Mouse (Mus musculus) thymus, postnatal 36 days (tissue): Measurements from ENCODE around the gene Spice1.
A peak's percentile ranks its signal among the peaks of the same experiment; 100 is the strongest.

ENCODE experiments used
- DNase-seq, 2 experiments: peaks; one replicate each; pipeline ENCODE4 v3.0.0; 2022; ENCODE audit warnings: mixed read lengths in 2 of 2

Spice1 gene

GRCm38 (mm10) chr16:44375459-44375858, 28.5 kb downstream of the Spice1 start:
- DNase-seq = no peak

DNA sequence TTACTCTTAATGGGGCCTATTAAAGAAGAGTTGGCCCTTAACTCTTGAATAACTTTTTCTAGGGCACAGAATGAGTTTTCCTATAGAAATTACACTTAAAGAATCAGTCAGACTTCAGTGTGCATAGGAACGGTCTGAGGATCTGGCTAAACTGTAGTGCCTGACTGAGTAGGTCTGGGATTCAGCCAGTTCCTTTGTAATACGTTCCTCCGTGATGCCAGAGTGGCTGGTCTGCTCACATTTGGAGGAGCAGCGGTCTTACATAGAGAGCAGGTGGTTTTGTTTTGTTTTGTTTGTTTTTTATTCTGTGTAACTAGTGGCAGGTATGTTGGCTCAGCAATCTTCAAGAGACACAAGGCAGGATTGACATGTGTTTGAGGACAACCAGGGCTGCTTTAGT, 33.1 kb downstream of the Spice1 start:
- no peak for DNase-seq

GRCm38 (mm10) chr16:44381578-44381977, 34.7 kb downstream of the Spice1 start:
- DNase-seq = no peak

DNA sequence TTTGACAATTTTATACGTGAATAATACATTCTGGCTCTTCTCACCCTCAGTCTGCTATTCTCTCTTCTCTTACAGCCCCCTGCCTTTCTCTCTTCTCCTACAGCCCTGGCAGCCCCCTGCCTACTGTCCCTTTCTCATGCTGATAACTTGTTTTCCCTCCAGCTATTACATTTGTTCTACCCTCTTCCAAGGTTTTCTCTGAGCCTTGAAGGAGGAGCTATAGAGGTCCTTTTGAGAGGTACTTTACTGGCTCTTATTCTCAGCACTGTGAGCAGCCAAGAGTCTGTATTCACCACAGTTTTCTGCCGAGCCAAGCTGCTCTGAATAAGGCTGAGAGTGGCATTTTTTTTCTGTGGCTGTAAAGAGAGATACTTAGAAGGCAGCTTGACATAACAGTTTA, 36.6 kb downstream of the Spice1 start:
- no peak for DNase-seq

DNA sequence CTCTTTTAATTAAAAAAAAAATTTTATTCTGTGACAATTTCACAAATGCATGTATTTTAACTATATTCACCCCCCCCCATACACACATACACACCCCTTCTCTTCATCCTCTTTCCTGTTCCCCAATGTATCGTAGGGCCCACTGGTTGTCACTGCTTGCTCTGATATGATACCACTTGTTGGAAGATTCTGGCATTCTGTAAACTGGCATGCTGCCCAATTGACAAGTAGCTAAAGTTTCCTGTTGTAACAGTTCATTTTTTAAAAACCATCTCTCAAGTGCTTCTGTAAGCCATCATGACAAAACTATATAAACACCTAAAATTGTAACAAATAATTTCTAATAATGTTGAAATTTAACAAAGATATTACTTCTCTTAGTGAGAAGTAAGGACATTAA, 37.3 kb downstream of the Spice1 start:
- DNase-seq = no peak

DNA sequence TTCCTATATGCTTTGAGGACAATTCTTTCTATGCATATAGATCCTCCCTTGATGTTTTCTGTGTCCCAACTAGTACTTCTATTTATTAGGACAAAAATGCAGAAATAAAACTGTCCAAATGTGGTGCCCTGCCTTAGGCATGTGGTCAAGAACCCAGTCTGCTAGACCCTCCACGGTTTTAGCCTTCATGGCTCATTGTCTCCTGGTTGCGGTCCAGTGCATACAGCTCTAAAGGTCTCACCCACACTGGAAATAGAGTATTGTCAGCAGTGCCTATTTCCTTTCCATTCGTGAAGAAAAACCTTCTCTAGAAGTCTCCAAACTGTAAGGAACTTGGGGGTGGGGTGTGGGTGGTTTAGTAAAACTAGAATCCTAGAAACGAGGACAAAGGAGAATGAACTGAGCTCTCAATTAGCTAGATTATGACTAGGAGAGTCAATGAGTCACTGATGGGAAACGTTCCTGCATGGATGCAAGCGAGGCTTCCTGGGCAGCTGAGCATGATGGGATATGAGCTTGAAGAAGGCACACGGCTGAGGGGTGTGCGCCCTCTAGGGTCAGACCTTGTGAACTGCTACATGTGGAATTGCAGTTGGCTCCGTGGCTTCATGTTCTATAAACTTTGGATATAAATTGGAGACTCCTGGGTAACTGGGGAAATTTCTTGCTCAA, 45.1 kb downstream of the Spice1 start:
- DNase-seq = peak; percentile 20 to 25

GRCm38 (mm10) chr16:44394577-44395243, 47.8 kb downstream of the Spice1 start, which contains the start of gene Cfap44:
Gene Cfap44, plus strand, starts transcription at chr16:44394796.
- peak; percentile 67 to 80 for DNase-seq

DNA sequence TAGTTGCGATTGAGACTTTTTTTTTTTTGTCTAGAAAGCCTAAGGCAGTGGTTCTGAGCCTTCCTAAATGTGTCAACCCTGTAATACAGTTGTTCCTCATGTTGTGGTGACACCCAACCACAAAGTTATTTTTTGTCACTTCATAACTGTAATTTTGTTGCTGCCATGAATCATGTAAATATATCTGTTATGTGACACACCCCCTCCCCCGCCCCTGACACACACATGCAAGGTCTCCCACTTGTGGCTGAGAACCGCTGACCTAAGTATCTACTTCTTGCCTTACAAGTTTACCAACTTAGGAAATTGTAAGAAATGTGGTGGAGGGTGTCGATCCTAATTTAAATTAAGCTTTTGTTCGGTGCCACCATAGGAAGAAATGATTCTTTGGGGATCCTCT, 58.0 kb downstream of the Spice1 start:
- DNase-seq = no peak

DNA sequence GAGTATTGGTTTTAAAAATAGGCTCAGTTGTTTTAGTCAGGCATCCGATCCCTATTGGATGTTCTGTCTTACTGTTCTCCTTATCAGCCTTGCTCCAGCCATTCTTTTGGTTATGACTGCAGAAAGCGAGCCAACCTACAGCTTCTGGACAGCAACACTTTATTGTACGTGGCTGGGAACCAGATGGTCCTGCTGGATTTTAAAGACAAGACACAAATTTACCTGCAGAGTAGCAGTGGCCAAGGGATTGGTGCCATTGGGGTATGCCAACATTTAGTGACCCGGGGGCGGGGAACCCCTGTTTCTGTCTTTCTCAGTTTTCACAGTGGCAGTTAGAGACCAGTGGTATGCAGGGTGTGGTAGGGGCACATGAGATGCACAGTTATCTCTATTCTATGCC, 60.3 kb downstream of the Spice1 start:
- DNase-seq = no peak

GRCm38 (mm10) chr16:44408290-44408689, 61.4 kb downstream of the Spice1 start:
- no peak for DNase-seq

DNA sequence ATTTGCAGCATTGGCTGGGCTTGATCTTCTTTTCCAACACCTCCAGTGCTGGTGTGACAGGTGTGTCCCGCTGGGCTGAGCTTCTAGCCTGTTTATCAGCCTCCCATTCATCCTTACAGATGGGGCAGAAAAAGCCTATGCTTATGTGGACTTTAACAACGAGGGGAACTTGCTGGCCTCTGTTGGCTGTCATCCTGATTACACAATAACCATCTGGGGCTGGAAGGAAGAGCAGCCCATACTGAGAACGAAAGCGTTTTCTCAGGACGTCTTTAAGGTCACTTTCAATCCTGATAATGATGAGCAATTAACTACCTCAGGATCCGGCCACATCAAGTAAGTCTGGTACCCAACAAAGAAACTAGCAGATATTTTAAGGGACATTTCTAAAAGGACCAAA, 63.3 kb downstream of the Spice1 start:
- DNase-seq = no peak

- DNase-seq = no peak
Observed at GRCm38 (mm10) chr16:44417596-44417995, 70.7 kb downstream of the Spice1 start.

- DNase-seq = no peak
Observed at GRCm38 (mm10) chr16:44421735-44422134, 74.8 kb downstream of the Spice1 start.

- DNase-seq = no peak
Observed at GRCm38 (mm10) chr16:44423499-44423898, 76.6 kb downstream of the Spice1 start.

DNA sequence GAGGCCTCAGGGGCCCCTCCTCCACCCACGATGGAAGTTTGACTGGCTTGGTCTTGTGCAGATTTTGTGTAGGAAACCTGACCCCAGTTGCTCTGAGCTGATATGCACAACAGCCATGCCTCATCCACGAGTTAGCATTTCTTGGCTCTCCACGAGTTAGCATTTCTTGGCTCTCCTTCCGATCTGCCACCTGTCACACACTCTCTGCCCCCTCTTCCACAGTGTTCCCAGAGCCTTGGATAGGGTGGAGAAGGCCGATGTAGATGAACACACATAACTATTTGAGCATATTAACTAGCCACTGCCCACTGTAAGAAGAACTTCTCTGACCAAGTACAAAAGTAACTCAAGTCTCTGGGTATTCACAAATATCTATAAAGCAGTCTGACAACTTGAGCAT, 81.5 kb downstream of the Spice1 start:
- DNase-seq = no peak

- DNase-seq = no peak
Observed at GRCm38 (mm10) chr16:44430021-44430420, 83.1 kb downstream of the Spice1 start.

- no peak for DNase-seq
Observed at GRCm38 (mm10) chr16:44434931-44435330, 88.0 kb downstream of the Spice1 start.

GRCm38 (mm10) chr16:44435481-44435880, 88.6 kb downstream of the Spice1 start:
- no peak for DNase-seq
